Mouse (Mus musculus) brain, embryonic 14.5 days (tissue): Measurements from ENCODE around the gene Mfn2.
A peak's percentile ranks its signal among the peaks of the same experiment; 100 is the strongest.

Experiments
- CTCF ChIP-seq: fragments of 200-500 bp; IDR thresholded peaks from 2 replicates; pipeline ENCODE4 v1.5.1; 2012; ENCODE audit warnings: inconsistent platforms, mild to moderate bottlenecking, moderate library complexity, borderline replicate concordance; ENCODE audit not compliant: insufficient read depth, insufficient read length; ENCODE audit errors: extremely low read depth
- POLR2A ChIP-seq: fragments of 200-500 bp; IDR thresholded peaks from 2 replicates; pipeline ENCODE4 v1.6.1; 2012; ENCODE audit warnings: mild to moderate bottlenecking, inconsistent platforms, borderline replicate concordance; ENCODE audit not compliant: poor library complexity, insufficient read depth, insufficient read length, severe bottlenecking; ENCODE audit errors: extremely low read depth

DNA sequence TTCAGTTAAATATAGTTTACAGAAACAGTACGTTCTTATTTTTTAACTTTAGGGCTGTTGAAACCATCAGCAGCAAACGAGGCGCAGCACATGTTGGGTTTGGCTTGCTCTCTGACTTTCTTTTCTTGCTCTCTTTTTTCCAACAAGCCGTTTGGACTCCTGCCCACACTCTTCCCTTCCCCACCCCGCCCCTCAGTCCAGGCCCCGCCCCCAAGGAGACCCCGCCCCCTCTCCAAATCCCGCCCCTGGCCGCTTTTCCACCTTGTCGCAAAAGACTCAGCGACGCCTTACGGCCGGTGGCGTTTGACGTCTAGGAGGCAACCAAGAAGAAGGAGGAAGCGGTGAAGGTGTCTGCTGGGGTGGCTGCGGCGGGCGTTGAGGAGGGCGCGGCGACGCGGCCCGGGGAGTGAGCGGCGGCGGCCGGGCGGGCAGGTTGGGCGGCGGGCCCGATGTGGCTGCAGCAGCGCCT lies 36.1 kb upstream of the Mfn2 start, which contains the start of gene 2510039O18Rik:
- no peak for TF ChIP-seq CTCF
- TF ChIP-seq POLR2A: peak; percentile 47; the same call in 1 of the 2 replicates
